Mouse (Mus musculus) kidney, embryonic 14.5 days (tissue): ENCODE results near the gene Ankrd54. TPM values are rescaled to one million over a fixed set of nuclear protein-coding genes. Genes with fewer than 3 reads are reported as not detected.

ENCODE experiments used
- ATAC-seq: fragments of 200-750 bp; cut with Nextera tagmentation; 2 replicates; pipeline ENCODE4 v1.8.0; 2017; ENCODE audit warnings: moderate number of reproducible peaks, mild to moderate bottlenecking, moderate TSS enrichment, moderate library complexity; ENCODE audit not compliant: low FRiP score, low TSS enrichment
- H3K27ac ChIP-seq: fragments of 300-500 bp; sonication (generic); 2 replicates; pipeline ENCODE4 v1.5.1; 2014; ENCODE audit warnings: low read depth, mild to moderate bottlenecking, low read length, moderate library complexity, mixed read lengths
- H3K27me3 ChIP-seq: fragments of 300-500 bp; sonication (generic); 2 replicates; pipeline ENCODE4 v1.6.1; 2014; ENCODE audit warnings: mild to moderate bottlenecking, low read length; ENCODE audit not compliant: control insufficient read depth, insufficient read depth
- H3K36me3 ChIP-seq: fragments of 300-500 bp; sonication (generic); 2 replicates; pipeline ENCODE4 v1.6.1; 2014; ENCODE audit warnings: low read length, mixed read lengths; ENCODE audit not compliant: control insufficient read depth, insufficient read depth
- H3K4me1 ChIP-seq: fragments of 300-500 bp; sonication (generic); 2 replicates; pipeline ENCODE4 v1.6.1; 2014; ENCODE audit warnings: low read length, mixed read lengths; ENCODE audit not compliant: control insufficient read depth, insufficient read depth
- H3K4me2 ChIP-seq: fragments of 300-500 bp; sonication (generic); replicated peaks from 2 replicates; pipeline ENCODE4 v1.6.1; 2014; ENCODE audit warnings: low read depth, mild to moderate bottlenecking, low read length
- H3K4me3 ChIP-seq: fragments of 300-500 bp; sonication (generic); 2 replicates; pipeline ENCODE4 v1.5.1; 2014; ENCODE audit warnings: mild to moderate bottlenecking, low read length
- H3K9ac ChIP-seq: fragments of 300-500 bp; sonication (generic); 2 replicates; pipeline ENCODE4 v1.6.1; 2014; ENCODE audit warnings: low read depth, mild to moderate bottlenecking, low read length, moderate library complexity
- H3K9me3 ChIP-seq: fragments of 300-500 bp; sonication (generic); 2 replicates; pipeline ENCODE4 v1.6.1; 2016; ENCODE audit warnings: low read length; ENCODE audit not compliant: control insufficient read depth
- WGBS: fragments of 180-500 bp; shearing (Covaris S2); extraction: QIAGEN DNeasy Blood & Tissue Kit; methylation state at CpG from one replicate; pipeline ENCODE4 v1.1.7; 2014; 5-methylcytosine and 5-hydroxymethylcytosine counted together
- polyA plus RNA-seq: library from polyadenylated mRNA; unstranded; fragments of >200 nt; fragmentation: Nextera tagmentation; extraction: Ambion mirVana; gene quantifications from 2 replicates; pipeline ENCODE4 v1.2.1, GENCODE M21; 2014

Gene Ankrd54
- polyA plus RNA-seq, 1 experiment from 2014 or later, result 54.2 TPM

DNA sequence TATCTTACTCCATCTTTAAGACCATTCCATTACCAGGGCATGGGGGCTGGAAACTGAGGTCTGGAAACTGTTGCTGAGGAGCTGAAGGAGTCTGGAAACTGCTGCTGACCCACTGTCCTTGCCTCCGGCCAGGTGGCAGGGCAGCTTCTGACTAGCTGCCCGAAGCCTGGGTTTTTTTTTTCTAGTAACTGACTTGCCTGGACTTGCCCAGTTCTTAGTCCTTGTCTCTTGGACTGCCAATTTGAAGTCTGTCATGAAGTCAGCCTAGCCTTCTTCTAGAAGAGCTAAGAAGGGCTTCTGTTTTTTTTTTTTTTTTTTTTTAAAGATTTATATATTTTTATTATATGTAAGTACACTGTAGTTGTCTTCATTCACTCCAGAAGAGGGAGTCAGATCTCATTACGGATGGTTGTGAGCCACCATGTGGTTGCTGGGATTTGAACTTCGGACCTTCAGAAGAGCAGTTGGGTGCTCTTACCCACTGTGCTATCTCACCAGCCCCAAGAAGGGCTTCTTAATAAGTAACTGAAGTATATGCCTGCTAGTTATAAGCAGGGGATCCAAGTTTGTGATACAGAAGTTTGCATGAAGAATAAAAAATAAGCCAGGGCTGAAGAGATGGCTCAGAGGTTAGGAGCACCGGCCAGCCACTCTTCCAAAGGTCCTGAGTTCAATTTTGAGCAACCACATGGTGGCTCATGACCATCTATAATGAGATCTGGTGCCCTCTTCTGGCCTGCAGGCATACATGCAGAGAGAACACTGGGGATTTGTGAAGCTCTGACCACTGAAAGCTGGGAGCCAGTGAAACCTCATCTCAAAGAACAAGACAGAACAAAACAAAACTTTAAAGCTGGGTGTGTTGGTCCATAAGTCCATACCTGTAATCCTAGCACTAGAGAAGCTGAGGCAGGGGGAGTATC lies 8.7 kb upstream of the Ankrd54 start:
- Histone ChIP-seq H3K27ac (no peak overlapping the region), H3K4me1 (peaks cover 9% of the 10 kb centered on the region), H3K4me2 (no peak overlapping the region), H3K4me3 (no peak overlapping the region), H3K9ac (no peak overlapping the region), H3K36me3 (peaks cover under 1% of the 10 kb centered on the region; the same call in 1 of the 2 replicates), H3K27me3 (no peaks in the 10 kb centered on the region), H3K9me3 (no peaks in the 10 kb centered on the region)
- WGBS, result 62% methylated on average over 5 of the region's 5 CpGs
- no peak for ATAC-seq

DNA sequence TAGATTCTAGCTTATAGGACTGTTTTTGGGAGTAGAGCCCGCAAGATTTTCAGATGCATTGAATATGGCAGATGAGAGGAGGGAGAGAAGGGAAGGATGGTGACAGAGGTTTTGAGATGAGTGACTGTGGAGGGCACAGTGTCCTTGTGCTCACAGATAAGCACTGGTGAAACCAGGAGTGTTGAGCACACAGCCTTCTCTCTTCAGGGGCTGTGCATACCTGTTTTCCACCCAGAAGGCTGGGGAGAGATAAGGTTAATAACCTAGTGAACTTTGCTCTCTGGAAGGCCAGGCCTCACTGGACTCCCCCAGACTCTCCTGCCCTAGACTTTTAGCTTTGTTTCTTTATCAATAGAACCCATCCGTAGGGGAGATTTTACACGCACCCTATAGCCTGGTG lies 5.7 kb upstream of the Ankrd54 start:
- Histone ChIP-seq H3K27me3 (no peaks in the 10 kb centered on the region), H3K36me3 (no peaks in the 10 kb centered on the region), H3K4me1 (0 out of 2 replicates have a peak, but pooled peaks cover 2% of the 10 kb centered on the region), H3K4me2 (no peak overlapping the region), H3K4me3 (no peak overlapping the region), H3K27ac (no peak overlapping the region), H3K9ac (no peak overlapping the region), H3K9me3 (no peaks in the 10 kb centered on the region)
- 74% methylated on average over 3 of the region's 3 CpGs for WGBS
- no peak for ATAC-seq

- Histone ChIP-seq H3K9ac (no peak overlapping the region), H3K36me3 (no peaks in the 10 kb centered on the region), H3K9me3 (no peaks in the 10 kb centered on the region), H3K4me1 (0 out of 2 replicates have a peak, but pooled peaks cover 3% of the 10 kb centered on the region), H3K4me3 (no peak overlapping the region), H3K27me3 (no peaks in the 10 kb centered on the region), H3K4me2 (no peak overlapping the region), H3K27ac (no peak overlapping the region)
- 68% methylated on average over 3 of the region's 3 CpGs for whole genome bisulfite sequencing
- no peak for ATAC-seq
Measured at GRCm38 (mm10) chr15:79067631-79068030, 4.9 kb upstream of the Ankrd54 start.

DNA sequence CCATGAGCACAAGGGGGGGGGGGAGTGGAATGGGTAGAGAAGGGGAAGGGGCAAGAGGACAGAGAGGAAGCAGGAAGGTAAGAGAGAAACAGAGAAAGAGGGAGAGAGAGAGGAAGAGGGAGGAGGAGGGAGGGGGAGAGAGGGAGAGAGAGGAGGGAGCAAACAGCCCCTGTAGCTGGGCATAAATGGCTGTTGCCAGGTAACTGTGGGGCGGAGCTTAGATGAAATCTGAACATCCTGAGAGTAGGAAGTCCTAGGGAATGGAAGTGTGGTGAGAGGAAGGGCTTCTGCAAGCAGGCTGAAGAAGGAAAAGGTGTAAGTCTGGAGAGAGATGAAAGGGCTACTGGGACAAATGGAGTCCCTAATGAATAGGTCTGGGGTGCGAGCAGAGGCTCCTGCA lies 3.6 kb upstream of the Ankrd54 start:
- no peaks in the 10 kb centered on the region for H3K36me3 ChIP-seq
- 27% methylated on average over 2 of the region's 2 CpGs for WGBS
- no peak overlapping the region for H3K4me3 ChIP-seq
- no peak overlapping the region for H3K9ac ChIP-seq
- no peak for ATAC-seq
- H3K27ac ChIP-seq, result no peak overlapping the region
- H3K9me3 ChIP-seq, result no peaks in the 10 kb centered on the region
- peaks cover 9% of the 10 kb centered on the region for H3K4me1 ChIP-seq
- no peaks in the 10 kb centered on the region for H3K27me3 ChIP-seq
- no peak overlapping the region for H3K4me2 ChIP-seq

- H3K9me3 ChIP-seq, result no peaks in the 10 kb centered on the region
- no peaks in the 10 kb centered on the region for H3K27me3 ChIP-seq
- H3K27ac ChIP-seq, result peak overlapping the region; percentile 52
- peaks cover 3% of the 10 kb centered on the region; the same call in 1 of the 2 replicates for H3K36me3 ChIP-seq
- no peak overlapping the region for H3K4me3 ChIP-seq
- peaks cover 12% of the 10 kb centered on the region for H3K4me1 ChIP-seq
- no peak for ATAC-seq
- no peak overlapping the region for H3K9ac ChIP-seq
- WGBS, result 39% methylated on average over 8 of the region's 8 CpGs
- no peak overlapping the region for H3K4me2 ChIP-seq
Measured at GRCm38 (mm10) chr15:79065086-79065770, 2.5 kb upstream of the Ankrd54 start.

DNA sequence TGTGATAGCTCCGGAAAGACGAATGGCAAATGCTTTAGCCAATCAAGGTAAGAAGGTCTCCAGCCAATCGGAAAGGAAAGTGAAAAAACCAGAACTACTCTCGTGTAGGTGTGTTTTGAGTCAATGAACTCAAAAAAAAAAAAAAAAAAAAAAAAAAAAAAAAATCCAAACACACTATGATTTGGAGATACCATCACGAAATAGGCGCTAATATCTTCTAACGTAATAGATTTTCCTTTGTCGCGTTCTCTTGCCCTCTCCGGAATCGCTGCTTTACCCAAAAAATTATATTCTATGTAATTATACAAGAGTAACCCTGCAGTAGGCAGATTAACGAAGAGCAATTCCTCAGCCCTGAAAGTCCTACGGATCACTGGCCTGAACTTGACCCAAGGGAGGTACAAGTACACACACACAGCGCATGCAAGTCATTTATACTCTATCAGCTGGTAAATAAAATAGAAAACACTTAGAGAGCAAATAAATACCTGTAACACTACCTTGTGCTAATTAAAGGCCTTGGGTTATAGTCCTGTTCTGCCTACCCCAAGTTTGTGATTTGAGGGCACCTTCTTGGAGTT lies 557 bp upstream of the Ankrd54 start:
- H3K4me2 ChIP-seq, result peak overlapping the region; percentile 47
- H3K4me1 ChIP-seq, result peaks cover 12% of the 10 kb centered on the region
- H3K27ac ChIP-seq, result peak overlapping the region; percentile 55
- H3K27me3 ChIP-seq, result no peaks in the 10 kb centered on the region
- no peak for ATAC-seq
- H3K36me3 ChIP-seq, result peaks cover 20% of the 10 kb centered on the region
- H3K9ac ChIP-seq, result peak overlapping the region; percentile 52
- WGBS, result 8% methylated on average over 14 of the region's 14 CpGs
- H3K9me3 ChIP-seq, result no peaks in the 10 kb centered on the region
- H3K4me3 ChIP-seq, result peak overlapping the region; percentile 34

GRCm38 (mm10) chr15:79060887-79061565 lies 1.7 kb downstream of the Ankrd54 start:
- H3K27ac ChIP-seq, result no peak overlapping the region
- peaks cover 12% of the 10 kb centered on the region for H3K4me1 ChIP-seq
- peak overlapping the region; percentile 9 for H3K4me3 ChIP-seq
- H3K36me3 ChIP-seq, result peaks cover 41% of the 10 kb centered on the region
- H3K9me3 ChIP-seq, result no peaks in the 10 kb centered on the region
- no peak overlapping the region for H3K9ac ChIP-seq
- H3K4me2 ChIP-seq, result peak overlapping the region; percentile 54; the same call in 1 of the 2 replicates
- ATAC-seq, result no peak
- 85% methylated on average over 14 of the region's 14 CpGs for WGBS
- no peaks in the 10 kb centered on the region for H3K27me3 ChIP-seq

- H3K36me3 ChIP-seq, result peaks cover 72% of the 10 kb centered on the region
- H3K4me3 ChIP-seq, result no peak overlapping the region
- no peak for ATAC-seq
- H3K4me1 ChIP-seq, result peaks cover 10% of the 10 kb centered on the region
- H3K9ac ChIP-seq, result no peak overlapping the region
- no peak overlapping the region for H3K27ac ChIP-seq
- WGBS, result 86% methylated on average over 6 of the region's 6 CpGs
- no peaks in the 10 kb centered on the region for H3K9me3 ChIP-seq
- H3K27me3 ChIP-seq, result no peaks in the 10 kb centered on the region
- H3K4me2 ChIP-seq, result no peak overlapping the region
Measured at GRCm38 (mm10) chr15:79057850-79058249, 4.8 kb downstream of the Ankrd54 start.
